Mouse (Mus musculus): ENCODE results near the gene Vegfd. TPM values are rescaled to one million over a fixed set of nuclear protein-coding genes. Genes with fewer than 3 reads are reported as not detected.

Gene Vegfd
- total RNA-seq, 2 experiments from 2014 or later: 1.9 to 2.3 TPM

Other genes starting within 250 kb of the Vegfd start
- gene Ace2, start 234.0 kb upstream of the Vegfd start, total RNA-seq (2021): under 1 TPM; 0.49 to 0.74 TPM
- under 1 TPM; 0.23 to 0.32 TPM for gene Bmx, start 115.2 kb upstream of the Vegfd start, total RNA-seq (2021)
- 1 to 10 TPM; 3.2 to 3.6 TPM for gene Pir, start 104.0 kb upstream of the Vegfd start, total RNA-seq (2021)
- 1 to 10 TPM; 1.6 to 1.7 TPM for gene Piga, start 46.4 kb downstream of the Vegfd start, total RNA-seq (2021)
- gene Asb11, start 63.6 kb downstream of the Vegfd start, total RNA-seq (2021): 100 to 1,000 TPM in 1 of 2 experiments, 10 to 100 TPM in 1; 88.8 to 114 TPM
- not detected for gene Asb9, start 132.9 kb downstream of the Vegfd start, total RNA-seq (2021)